Mouse (Mus musculus) testis, adult 2 months (tissue): Measurements from ENCODE around the gene Gria1.

Source experiments
- CTCF ChIP-seq: fragments of 200-500 bp; IDR thresholded peaks from 2 replicates; pipeline ENCODE4 v1.5.1; 2012; ENCODE audit warnings: low read depth, mild to moderate bottlenecking, inconsistent platforms, low read length, moderate library complexity; ENCODE audit not compliant: control insufficient read depth, insufficient read depth, insufficient replicate concordance
- POLR2A ChIP-seq: fragments of 200-500 bp; IDR thresholded peaks from 2 replicates; pipeline ENCODE4 v1.6.1; 2012; ENCODE audit warnings: low read depth, mild to moderate bottlenecking, inconsistent platforms, low read length, moderate library complexity; ENCODE audit not compliant: control insufficient read depth

- TF ChIP-seq CTCF (no peak), POLR2A (no peak)
These were observed 103.2 kb downstream of the Gria1 start for GRCm38 (mm10) chr11:57114410-57114809.
